Comparison of ENCODE assay signal across 10 mouse cellular contexts in the genomic region with DNA sequence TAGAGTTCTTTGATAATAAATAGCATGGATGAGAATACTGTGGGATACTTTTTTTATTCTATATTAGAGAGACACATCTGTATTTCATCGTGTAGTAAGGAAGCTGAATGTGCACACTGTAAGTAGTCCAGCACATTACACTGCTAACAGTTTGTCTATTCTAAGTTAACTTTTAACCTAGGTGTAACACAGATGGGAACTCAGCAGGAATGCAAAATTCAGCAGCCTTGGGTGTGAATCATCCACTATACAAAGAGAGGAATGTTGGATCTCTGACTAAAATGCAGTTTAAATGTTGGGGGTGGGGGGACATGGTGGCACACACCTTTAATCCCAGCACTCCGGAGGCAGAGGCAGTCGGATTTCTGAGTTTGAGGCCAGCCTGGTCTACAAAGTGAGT. TPM values are rescaled to one million over a fixed set of nuclear protein-coding genes. Genes with fewer than 3 reads are reported as not detected.
"Had no signal": no experiment of that assay in that cellular context is flagged by ENCODE, and none has a peak within 500 bp of the region (broad histone marks: within the 10 kb centered on the region; RNA-seq: fewer than 3 reads in every experiment).

No protein-coding gene starts in this region.

- DNase-seq: lung, postnatal 14 days; retina, postnatal 1 day; right cerebral cortex, postnatal 14 days; thymus, postnatal 36 days had no signal

- ATAC-seq: liver, embryonic 12.5 days; midbrain, embryonic 16.5 days had no signal

RNA-seq across cellular contexts. Expression of gene Sult1c2, which starts 26.1 kb away (rescaled TPM):
- total RNA-seq: layer of hippocampus, postnatal 25 days; left cerebral cortex, adult 2 months; left cerebral cortex, postnatal 14 days; megakaryocyte-erythroid progenitor cell, adult 5-6 weeks had no signal
